Mouse (Mus musculus): ENCODE data around the gene Tbc1d20. TPM values are rescaled to one million over a fixed set of nuclear protein-coding genes. Genes with fewer than 3 reads are reported as not detected.
"Not testable (repeated sequence)": the region's sequence is repeated elsewhere in the genome, so short reads cannot be mapped to it uniquely, and the experiment has no call there.

Gene Tbc1d20
- total RNA-seq, 2 experiments from 2014 or later = 27.0 to 28.9 TPM

- DNase-seq = no peak
Measured at GRCm38 (mm10) chr2:152326654-152327053, 33.0 kb downstream of the Tbc1d20 start.

GRCm38 (mm10) chr2:152327980-152328379 lies 34.4 kb downstream of the Tbc1d20 start:
- DNase-seq = no peak

GRCm38 (mm10) chr2:152330858-152331423 lies 37.3 kb downstream of the Tbc1d20 start:
- DNase-seq = no peak

GRCm38 (mm10) chr2:152332101-152332825 lies 38.6 kb downstream of the Tbc1d20 start, which contains the start of gene Rbck1:
Gene Rbck1 (minus strand): TSS chr2:152332653.
- DNase-seq = peak; percentile 94

GRCm38 (mm10) chr2:152333345-152334006 lies 39.8 kb downstream of the Tbc1d20 start:
- no peak for DNase-seq

GRCm38 (mm10) chr2:152335289-152335820 lies 41.7 kb downstream of the Tbc1d20 start:
- no peak for DNase-seq

- DNase-seq = no peak
Measured at GRCm38 (mm10) chr2:152336856-152337255, 43.2 kb downstream of the Tbc1d20 start.

- DNase-seq = no peak
Measured at GRCm38 (mm10) chr2:152337591-152338212, 44.1 kb downstream of the Tbc1d20 start.

- no peak for DNase-seq
Measured at GRCm38 (mm10) chr2:152338319-152338718, 44.7 kb downstream of the Tbc1d20 start.

- DNase-seq = no peak
Measured at GRCm38 (mm10) chr2:152339631-152340179, 46.1 kb downstream of the Tbc1d20 start.

GRCm38 (mm10) chr2:152343329-152344213 lies 49.9 kb downstream of the Tbc1d20 start, which contains the start of gene Trib3:
Gene Trib3 (minus strand): TSS chr2:152344032.
- DNase-seq = peak; percentile 77

GRCm38 (mm10) chr2:152344361-152344760 lies 50.7 kb downstream of the Tbc1d20 start:
- DNase-seq = no peak

- no peak for DNase-seq
Measured at GRCm38 (mm10) chr2:152344909-152345308, 51.3 kb downstream of the Tbc1d20 start.

- no peak for DNase-seq
Measured at GRCm38 (mm10) chr2:152345393-152345792, 51.8 kb downstream of the Tbc1d20 start.

GRCm38 (mm10) chr2:152346776-152347465 lies 53.3 kb downstream of the Tbc1d20 start:
- no peak for DNase-seq

- no peak for DNase-seq
Measured at GRCm38 (mm10) chr2:152347722-152348121, 54.1 kb downstream of the Tbc1d20 start.

- DNase-seq = no peak
Measured at GRCm38 (mm10) chr2:152349205-152349604, 55.6 kb downstream of the Tbc1d20 start.

GRCm38 (mm10) chr2:152349842-152350540 lies 56.4 kb downstream of the Tbc1d20 start:
- DNase-seq = no peak

- no peak for DNase-seq
Measured at GRCm38 (mm10) chr2:152357254-152357653, 63.6 kb downstream of the Tbc1d20 start.

- not testable (repeated sequence) for DNase-seq
Measured at GRCm38 (mm10) chr2:152358977-152359376, 65.3 kb downstream of the Tbc1d20 start.

Measured in gastrocnemius, postnatal 25 days (tissue).